Mouse (Mus musculus): ENCODE data around the gene Trim10.
"Not testable (repeated sequence)": the region's sequence is repeated elsewhere in the genome, so short reads cannot be mapped to it uniquely, and the experiment has no call there.

Trim10 gene

DNA sequence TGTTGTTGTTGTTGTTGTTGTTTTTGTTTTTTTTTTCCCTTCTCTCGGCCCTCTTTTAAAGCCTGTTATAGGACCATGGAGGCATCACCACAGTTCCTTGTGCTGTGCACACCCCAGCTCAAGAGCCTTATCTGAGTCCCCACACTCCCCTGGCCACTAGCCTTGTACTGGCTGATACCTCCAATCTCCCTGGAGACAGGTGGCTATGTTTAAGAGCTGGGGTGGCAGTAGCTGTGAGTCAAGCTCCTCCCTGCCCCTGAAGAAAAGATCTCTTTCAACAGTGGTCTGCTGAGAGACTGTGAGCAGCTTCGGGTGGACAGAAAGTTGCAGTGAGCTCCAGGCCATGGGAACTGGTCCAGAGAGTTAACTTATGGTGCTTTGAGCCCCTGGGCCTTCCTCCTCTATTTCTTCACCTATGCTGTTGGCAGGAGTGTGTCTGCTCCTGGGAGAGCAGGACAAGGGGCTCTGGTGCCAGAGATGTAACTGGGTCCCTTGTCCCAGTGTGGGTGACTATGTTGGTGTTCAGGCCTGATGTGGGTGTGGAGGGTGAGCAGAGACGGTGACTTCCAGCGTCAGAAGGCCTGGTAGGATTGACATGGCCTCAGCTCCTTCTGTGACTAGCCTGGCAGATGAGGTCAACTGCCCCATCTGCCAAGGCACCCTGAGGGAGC is at the start of gene Trim10:
Trim10 (plus strand) TSS at position 291 of the 671 bp plus-strand sequence.
- in situ Hi-C loops (cut with MboI, MseI) = no loop called here

DNA sequence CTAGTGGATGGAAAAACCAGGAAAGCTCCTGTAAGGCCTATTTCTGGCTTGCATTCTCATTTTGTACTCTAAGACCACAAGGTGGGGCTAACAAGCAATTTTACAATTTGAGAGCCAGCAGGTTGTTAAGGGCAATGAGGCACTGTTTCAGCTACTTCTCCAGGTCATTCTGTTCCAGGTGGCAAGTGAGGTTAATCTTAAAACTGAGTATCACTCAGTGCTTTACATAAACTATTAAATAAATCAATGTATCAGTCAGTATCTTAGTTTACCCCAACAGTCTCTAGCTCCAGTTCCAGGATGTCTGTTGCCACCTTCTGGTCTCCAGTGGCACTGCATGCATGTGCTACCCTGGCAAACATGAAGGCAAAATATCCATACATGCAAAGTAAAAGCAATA is 45.4 kb upstream of the Trim10 start:
- in situ Hi-C loops (cut with MboI, MseI) = no loop called here

DNA sequence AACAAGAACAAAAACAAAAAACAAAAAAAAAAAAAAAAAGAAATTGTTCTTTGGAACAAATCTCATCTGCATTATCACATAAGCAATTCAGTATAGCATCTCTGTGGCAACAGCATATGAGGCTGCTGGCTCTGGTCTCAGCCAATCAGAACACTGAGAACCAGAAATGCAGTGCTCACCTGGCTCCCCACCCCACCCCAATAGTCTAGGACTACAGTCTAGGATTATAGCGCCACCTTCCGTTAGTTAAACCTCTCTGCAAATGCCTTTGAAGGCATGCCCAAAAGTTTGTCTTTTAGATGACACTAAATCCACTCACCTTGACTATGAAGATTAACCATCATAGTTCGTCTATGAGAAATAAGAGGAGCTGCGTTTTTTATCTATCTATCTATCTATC is 43.8 kb upstream of the Trim10 start:
- in situ Hi-C loops (cut with MboI, MseI) = no loop called here

DNA sequence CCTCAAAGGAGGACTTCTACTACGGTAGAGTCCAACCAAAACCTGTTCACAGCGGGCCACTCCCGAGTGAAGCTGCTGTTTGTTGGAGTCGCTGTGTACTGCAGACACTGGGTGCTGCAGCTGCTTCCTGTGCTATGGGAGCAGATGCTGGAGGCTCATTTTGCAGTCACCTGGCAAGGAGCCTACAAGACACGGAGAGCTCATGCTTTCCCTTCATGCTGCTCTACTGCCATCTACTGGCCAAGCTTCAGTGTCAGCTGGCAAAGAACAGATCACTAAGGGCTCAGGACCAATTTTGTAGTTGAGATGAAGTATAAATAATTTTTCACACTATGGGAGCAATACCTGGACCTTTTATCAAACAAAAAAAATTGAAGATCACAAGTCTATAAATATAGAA is 43.4 kb upstream of the Trim10 start:
- in situ Hi-C loops (cut with MboI, MseI) = not testable (repeated sequence)

DNA sequence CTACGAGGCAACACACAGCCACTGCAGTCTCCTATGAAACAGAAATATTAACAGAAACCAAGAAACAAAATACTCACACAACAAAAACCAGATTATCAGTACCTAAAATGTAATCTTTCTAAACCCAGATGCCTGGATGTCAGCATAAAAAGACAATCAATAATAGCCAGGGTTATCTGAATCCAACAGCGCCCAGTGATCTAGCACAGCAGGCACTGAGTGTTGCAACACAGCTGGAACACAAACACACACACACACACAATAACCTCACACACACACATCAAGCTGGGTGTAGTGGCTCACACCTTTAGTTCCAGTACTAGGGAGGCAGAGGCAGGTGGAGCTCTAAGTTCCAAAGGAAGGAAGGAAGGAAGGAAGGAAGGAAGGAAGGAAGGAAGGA is 40.9 kb upstream of the Trim10 start:
- in situ Hi-C loops (cut with MboI, MseI) = no loop called here

DNA sequence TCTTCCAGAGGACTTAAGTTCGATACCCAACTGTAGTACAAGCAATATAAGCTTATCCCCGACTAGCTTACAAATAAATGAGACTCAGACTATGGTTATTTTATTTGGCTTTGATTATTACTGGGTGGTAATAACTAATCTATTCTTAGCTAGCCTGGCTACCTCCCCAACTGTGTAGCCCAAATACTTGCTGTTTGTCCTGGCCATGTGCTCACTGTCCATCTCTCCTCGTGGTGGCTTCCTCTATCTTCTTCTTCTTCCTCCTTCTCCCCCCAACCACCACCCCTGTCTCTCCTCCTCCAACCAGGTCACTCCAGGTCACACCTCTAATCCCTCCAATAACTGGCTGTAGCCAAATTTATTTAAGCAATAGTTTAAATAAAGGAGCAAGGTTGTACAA is 38.9 kb upstream of the Trim10 start:
- in situ Hi-C loops (cut with MboI, MseI) = no loop called here

DNA sequence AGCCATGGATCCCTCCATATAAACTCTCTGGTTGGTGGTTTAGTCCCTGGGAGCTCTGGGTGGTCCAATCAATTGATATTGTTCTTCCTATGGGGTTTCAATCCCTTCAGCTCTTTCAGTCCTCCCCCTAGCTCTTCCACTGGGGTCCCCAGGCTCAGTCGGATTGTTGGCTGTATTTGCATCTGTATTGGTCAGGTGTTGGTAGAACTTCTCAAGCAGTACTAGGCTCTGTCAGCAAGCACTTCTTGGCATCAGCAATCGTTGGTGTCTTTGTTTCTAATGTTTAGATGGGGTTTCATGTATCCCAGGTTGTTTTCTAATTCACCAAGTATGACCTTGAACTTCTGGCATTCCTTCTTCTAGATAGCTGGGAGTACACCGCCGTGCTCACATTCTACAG is 36.7 kb upstream of the Trim10 start:
- in situ Hi-C loops (cut with MboI, MseI) = no loop called here

DNA sequence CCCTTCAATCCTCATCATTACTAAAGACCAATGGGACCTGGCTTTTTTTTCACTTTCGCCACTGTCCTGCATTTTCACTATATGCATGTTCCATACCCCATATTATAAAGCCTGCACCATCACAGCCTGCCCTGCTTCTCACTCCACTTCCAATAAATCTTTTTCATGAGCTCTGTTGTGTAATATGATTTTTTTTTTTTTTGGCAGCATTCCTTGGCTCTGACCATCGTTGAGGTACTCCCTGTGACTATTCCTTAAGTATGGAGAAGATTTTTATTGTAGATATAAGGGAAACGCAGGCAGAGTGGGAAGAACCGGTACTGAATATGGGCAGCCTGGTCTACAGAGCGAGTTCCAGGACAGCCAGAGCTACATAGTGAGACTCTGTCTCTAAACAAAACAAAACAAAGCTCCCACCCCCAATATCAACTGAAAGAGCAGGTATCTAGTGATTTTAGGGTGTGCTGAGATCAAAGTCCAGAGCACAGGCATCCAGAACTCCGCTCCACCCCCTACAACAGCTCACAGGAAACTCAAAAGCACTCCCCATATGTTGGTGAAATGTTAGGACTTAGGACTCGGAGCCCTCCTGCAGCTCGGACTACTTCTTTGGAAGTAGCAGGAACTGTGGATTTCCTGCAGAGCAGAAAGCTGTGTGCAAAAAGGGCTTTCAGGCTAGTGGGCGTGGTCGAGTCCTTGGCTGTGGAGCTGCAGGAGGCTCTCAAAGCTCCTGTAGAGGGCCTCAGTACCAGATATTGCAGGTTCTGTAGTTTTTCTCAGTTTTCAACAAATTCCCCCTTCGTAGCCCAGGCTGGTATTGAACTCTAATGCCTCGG is 33.6 kb upstream of the Trim10 start:
- in situ Hi-C loops (cut with MboI, MseI) = no loop called here

DNA sequence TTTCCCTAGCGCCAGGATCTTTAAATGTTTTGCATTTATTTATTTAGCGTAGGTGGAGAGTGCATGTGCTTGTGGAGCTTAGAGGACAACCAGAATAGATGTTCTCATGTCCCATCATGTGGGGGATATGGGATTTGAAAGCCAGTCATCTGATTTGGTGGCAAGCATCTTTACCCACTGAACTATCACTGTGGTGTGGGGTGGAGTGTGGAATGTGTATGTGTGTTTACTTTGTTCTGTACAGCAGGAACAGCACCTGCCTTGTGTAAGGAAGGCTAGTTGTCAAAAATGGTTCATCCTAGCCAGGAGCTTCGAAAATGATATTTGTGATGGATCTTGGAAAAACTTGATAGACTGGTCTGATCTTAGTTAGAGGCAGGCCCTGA is 33.0 kb upstream of the Trim10 start:
- in situ Hi-C loops (cut with MboI, MseI) = no loop called here

DNA sequence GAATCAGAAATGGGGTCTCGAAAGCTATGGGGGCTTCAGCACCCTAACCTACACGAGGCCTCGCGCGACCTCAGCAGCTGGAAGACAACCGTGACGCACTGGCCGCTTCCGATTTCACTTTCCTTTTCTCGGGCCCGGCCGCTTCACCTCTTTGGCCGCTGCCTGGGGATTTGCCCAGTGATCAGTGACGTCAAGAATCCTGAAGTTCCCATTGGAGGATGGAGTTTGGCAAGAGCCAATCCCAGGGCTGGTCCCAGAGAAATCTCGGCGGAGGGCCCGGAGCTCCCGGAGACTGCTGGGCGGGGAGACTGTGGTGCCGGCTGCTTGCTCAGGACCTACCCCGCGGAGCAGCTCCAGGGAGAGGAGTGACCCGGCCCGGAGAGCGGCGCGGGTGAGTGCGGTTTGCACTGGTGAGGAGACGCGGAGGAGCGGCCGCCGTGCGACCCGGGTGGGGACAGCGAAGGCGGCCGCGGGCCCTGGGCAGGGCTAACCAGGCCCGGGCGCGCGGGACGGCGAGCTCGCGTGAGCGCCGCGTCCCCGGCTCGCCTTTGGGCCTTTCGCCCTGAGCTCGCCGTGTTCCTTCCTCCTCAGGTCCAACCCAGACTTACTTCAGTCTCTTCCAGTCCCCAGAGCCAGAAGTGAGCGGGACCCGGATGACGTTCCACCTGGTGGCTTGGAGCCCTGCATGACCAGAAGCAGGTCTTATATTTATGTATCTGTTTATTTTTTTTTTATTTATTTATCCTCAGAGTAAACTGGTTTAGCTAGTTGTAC is 32.3 kb upstream of the Trim10 start, which contains the start of gene Trim26:
Trim26 (plus strand) TSS at position 261 of the 774 bp plus-strand sequence.
- in situ Hi-C loops (cut with MboI, MseI) = no loop called here

DNA sequence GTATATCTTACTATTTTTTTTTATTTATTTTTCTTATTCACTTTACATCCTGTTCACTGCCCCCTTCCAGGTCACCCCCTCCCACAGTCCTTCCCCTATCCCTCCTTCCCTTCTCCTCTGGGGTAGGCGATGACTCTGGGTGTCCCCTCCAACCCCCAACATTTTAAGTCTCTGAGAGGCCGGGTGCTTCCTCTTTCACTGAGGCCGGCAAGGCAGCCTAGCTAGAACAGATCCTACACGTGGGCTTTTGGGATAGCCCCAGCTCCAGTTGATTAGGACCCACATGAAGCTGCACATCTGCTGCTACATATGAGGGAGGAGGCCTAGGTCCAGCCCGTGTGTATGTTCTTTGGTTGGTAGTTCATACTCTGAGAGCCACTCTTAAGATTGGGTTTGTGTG is 30.4 kb upstream of the Trim10 start:
- in situ Hi-C loops (cut with MboI, MseI) = no loop called here

DNA sequence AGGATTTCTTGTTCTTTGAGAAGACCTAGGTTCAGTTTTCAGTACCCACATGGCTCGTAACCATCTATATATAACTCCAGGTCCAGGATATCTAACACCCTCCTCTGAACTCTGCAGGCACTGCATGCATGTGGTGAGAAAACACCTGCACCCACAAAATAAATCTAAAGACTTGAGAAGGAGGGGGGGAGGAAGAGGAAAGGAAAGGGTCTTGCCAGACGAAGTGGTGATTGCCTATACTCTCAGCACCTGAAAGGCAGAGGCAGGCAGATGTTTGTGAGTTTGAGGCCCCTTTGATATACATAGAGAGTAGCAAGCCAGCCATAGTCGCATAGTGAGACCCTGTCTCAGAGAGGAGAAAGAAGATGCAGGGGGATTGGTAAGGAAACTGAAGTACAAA is 29.4 kb upstream of the Trim10 start:
- in situ Hi-C loops (cut with MboI, MseI) = no loop called here

DNA sequence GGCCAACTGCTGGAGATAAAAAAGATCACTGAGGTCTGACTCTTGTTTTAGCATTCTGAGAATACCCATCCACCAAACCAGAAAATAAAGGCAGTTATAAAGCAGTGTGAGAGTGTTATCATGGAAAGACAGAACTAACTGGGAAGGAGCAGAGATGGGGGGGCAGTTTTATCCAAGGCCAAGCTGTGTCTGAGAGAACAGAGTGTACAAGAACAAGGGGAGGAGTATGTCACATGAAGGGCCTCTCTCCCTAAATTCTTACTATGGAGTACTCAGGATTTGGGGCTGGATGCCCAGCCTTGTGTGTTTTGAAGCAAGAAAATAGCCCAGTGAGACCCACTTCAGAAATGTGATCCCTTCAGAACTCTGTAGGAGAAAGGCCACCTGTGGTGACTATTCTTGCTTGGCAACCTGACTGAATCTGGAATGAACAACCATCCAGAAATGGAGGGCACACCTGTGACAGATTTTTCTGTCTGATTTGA is 28.4 kb upstream of the Trim10 start:
- in situ Hi-C loops (cut with MboI, MseI) = no loop called here

DNA sequence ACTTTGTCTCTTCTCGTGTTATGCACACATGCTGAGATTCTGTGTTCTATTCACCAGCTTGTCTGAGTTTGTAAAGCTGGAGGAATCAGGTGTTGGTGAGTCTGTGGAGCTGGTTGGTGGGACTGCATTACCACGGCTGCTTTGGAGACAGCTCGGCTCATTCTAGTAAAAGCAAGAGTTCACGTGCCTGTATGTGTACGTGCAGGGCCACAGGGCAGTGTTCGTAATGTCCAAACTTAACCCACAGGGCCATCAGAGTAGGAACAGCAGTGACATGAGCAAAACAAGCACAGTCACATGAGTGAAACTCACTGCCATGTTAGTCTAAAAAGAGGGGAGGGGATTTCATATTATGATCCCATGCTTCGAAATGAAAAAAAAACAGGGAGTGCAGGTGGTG is 25.7 kb upstream of the Trim10 start:
- in situ Hi-C loops (cut with MboI, MseI) = no loop called here

DNA sequence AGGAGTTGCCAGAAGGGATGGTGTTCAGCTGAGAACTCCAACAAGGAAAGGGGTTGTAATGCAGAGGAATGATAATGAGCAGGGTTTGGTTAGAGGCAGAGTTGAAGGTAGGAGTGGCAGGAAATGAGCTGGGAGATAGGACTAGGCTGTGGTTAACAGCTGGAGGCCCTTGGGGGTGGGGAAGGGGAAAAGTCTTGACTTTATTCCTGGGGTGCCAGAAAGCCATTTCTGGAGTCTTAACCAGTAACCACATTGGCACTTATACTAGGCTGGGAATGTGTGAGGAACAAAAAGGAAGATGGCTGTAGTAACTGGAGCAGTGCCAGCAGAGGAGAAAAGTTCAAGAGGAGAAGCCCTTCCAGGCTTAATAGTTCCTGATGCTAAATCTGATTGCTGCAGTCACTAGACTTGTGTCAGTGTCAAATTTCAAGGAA is 25.1 kb upstream of the Trim10 start:
- in situ Hi-C loops (cut with MboI, MseI) = no loop called here

DNA sequence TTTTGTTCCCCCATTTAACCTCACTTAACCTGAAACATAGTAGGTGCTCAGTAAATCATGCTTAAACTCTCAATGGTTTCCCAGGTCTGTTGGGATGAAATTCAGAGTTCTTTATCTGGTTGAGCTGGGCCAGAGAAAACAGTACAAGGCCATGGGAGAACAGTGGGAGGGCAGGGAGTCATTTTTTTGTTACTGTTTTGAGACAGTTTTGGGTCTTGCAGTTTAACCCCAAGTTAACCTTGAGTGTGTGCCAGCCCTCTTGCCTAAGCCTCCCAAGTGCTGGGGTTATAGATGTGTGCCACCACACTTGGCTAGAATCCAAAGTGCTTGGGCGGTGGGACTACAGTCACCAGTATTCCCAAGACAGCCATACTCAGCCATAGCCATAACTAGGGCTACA is 24.6 kb upstream of the Trim10 start:
- in situ Hi-C loops (cut with MboI, MseI) = no loop called here

DNA sequence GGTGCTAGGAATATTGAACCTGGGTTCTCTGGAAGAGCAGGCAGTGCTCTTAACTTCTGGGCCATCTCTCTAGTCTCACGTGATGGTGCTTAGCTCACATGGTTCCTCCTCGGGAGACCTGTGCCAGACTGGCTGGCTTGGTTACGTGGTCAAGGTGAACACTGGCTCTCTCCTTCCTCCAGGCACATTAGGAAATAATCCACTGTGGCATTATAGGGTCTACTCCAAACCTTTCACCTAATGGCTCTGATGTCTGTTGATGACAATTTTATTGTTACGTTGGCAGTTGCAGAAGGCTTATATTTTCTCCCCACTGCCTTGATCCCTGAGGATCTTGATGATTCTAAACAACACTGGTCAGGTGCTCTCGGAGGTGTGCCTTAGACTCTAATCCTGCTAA is 20.5 kb upstream of the Trim10 start:
- in situ Hi-C loops (cut with MboI, MseI) = no loop called here

DNA sequence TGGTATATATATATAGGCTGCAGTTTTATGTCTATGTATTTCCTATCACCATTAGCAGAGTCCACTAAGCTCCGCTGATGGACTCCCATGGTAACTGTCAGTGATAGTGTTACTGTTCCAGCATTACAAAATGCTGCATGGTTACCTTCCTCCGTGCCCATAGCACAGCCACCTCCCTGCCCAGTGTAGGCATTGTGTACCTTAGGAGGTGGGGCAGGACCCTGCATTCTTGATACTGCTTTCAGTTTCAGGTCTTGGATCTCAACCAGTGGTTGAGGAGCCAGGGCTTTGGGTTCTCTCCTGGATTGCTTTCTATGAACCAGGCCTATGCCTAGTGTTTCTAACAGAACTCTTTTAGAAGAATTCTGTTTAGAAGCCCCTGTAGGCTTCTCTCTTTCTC is 19.4 kb upstream of the Trim10 start:
- in situ Hi-C loops (cut with MboI, MseI) = no loop called here

DNA sequence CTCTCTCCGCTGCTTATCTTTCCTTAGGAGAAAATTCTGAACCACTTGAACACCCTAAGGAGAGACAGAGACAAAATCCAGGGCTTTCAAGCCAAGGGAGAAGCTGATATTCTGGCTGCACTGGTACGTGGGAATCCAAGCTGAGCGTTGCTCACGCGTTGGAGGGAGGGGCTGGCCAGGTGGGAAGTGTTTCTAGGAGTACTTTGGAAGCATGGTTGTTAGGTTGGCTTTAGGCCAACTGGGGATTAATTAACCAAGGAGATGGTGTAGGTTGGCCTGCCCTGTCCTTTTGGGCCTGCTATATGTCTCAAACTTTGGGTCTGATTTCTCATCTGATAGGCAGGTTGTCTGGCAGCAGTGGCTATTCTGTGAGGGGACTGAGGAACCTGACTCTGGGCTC is 18.2 kb upstream of the Trim10 start:
- in situ Hi-C loops (cut with MboI, MseI) = no loop called here

DNA sequence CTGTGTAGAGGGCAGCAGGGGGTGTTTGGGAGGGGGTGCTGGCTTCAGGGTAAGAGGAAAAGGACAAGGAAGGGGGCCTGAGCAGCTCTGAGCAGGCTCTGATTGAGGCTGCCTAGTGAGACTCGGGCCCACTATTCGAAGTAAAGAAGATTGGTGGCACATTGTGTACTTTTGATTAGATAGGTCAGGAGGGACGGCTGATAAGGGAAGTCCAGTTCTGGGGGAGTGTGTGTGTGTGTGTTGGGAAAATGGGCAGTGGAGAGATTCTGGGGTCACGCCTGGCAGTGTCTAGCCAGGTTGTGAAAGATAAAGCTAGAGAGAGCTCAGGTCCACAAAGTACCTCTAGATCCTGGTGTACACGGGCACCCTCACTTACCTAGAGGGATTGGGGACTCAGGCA is 17.7 kb upstream of the Trim10 start:
- in situ Hi-C loops (cut with MboI, MseI) = no loop called here

DNA sequence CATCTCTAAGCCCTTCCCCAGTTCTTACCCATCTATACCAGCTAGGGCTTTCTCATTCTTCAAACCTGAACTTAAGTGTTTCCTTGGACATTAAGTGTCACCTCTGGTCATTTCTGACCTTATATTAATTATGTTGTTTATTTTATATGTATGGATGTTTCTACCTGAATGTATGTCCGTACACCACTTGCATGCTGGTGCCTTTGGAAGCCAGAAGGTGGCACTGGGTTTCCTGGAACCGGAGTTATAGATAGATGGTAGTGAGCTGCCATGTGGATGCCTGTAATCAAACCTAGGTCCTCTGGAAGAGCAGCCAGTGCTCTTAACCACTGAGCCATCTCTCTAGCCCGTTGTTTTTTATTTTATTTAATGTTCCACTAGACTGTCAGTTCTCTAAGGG is 13.9 kb upstream of the Trim10 start:
- in situ Hi-C loops (cut with MboI, MseI) = no loop called here

DNA sequence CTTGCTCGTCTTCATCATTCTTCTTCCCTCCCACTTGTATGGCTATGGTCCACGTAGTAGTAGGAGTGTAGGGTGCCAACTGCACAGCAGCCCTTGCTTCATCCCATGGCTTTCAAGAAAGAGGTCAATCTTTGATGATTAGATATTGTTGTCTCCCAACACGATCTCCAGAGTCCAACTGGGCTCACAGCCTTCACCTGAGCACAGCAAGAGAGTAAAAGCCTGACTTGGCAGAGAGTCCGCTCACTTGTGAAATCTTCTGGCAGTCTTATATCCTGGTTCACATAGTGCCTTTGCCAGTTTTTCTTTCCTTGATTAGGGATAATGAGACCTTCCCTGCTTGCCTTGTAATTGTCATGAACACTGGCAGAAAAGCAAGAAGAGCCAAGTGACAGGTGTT is 13.1 kb upstream of the Trim10 start:
- in situ Hi-C loops (cut with MboI, MseI) = no loop called here

All from T-helper 2 cell (primary cell).